Mouse (Mus musculus): ENCODE data around the gene Sumo1.

DNA sequence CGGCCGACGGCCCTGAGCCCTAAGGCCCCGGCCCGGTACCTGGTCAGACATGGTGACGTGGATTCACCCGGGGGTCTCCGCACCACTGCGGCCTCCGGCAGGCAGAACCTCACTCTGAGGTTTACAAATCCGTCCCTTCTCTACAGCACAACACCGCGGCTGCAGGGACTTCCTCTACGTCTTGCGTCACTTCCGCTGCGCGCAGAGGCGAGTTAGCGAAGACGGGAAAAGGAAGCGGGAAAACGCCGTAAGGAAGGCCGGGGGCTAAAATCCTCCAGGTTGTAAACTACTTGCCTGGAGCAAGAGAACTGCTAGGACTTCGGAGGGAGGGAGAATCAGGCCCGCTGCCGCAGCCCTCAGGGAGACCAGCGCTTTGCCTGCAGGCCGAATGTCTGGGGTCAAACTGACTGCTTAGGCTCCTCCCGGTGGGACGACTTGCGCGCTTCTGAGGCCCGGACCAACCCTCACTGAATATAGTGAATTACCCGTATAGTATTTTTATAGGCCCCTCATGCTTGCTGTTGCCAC, at the start of gene Sumo1:
- TF ChIP-seq E2F4 (IDR thresholded peaks at IDR 0.05; ENCODE audit: insufficient replicate concordance, low read depth, low read length) (peak; percentile 86; the same call in 1 of the 2 replicates), ZKSCAN1 (IDR thresholded peaks at IDR 0.05; ENCODE audit: borderline replicate concordance, low read depth, low read length) (no peak), CTCF (conservative IDR thresholded peaks at IDR 0.05 in 1 of 2, IDR thresholded peaks at IDR 0.05 in 1 of 2; ENCODE audit: low read depth in 2 of 2, low read length in 2 of 2) (no peak), EP300 (IDR thresholded peaks at IDR 0.05; ENCODE audit: low read length) (no peak), NELFE (IDR thresholded peaks at IDR 0.05; ENCODE audit: low read depth, low read length) (peak; percentile 88), SMC3 (IDR thresholded peaks at IDR 0.05; ENCODE audit: low read depth, low read length) (no peak), POLR2AphosphoS2 (IDR thresholded peaks at IDR 0.05; ENCODE audit: low read depth, low read length) (peak; percentile 76; the same call in 1 of the 2 replicates), POLR2A (IDR thresholded peaks at IDR 0.05; ENCODE audit: low read depth, low read length) (peak; percentile 90), CHD2 (IDR thresholded peaks at IDR 0.05; ENCODE audit: low read length) (0 out of 2 replicates have a peak, but pooled peaks have one; percentile 36), JUND (conservative IDR thresholded peaks at IDR 0.05; ENCODE audit: low read depth, low read length) (no peak; the same call in 1 of the 2 replicates)
